Mouse (Mus musculus): ENCODE measurements at regions not wholly inside any gene's neighbourhood (a gene's known extent, or its start where the extent isn't known, plus 50 kb on each side); places are given as distances from the start of the nearest gene placed in this dataset.

GRCm38 (mm10) chr5:90694431-90694830 lies 54.0 kb upstream of the Rassf6 start:
- no peak for TF ChIP-seq GATA1 (IDR thresholded peaks at IDR 0.05; ENCODE audit: borderline replicate concordance, low read length)
- TF ChIP-seq FLI1 (IDR thresholded peaks at IDR 0.05; ENCODE audit: low read length), result no peak
